In genomic region chr16:96345117-96345516, GRCm38 (mm10) we compare ENCODE assay signal across 8 mouse cellular contexts.
DNase-seq lines count a peak whose midpoint lies in the region; ATAC-seq lines count a peak whose summit lies in the region.

No protein-coding gene starts in this region.

- peaks cover 11% of the 10 kb centered on the region; the same call in 1 of the 2 replicates for H3K4me1 ChIP-seq in hindbrain, embryonic 15.5 days (replicated peaks)

- H3K36me3 ChIP-seq in hindbrain, embryonic 15.5 days: no peaks in the 10 kb centered on the region

- H3K4me2 ChIP-seq in hindbrain, embryonic 15.5 days: no peak overlapping the region

- WGBS in hindbrain, embryonic 15.5 days: 5% methylated on average over 10 of the region's 10 CpGs

- H3K27ac ChIP-seq in hindbrain, embryonic 15.5 days (replicated peaks): no peak overlapping the region

- H3K9ac ChIP-seq in hindbrain, embryonic 15.5 days: no peak overlapping the region

- H3K27me3 ChIP-seq in hindbrain, embryonic 15.5 days: no peaks in the 10 kb centered on the region

- no peaks in the 10 kb centered on the region for H3K9me3 ChIP-seq in hindbrain, embryonic 15.5 days

- peak; percentile 71 for ATAC-seq in hindbrain, embryonic 15.5 days (ENCODE audit: low FRiP score, low read depth)
- ATAC-seq in megakaryocyte progenitor cell, adult 5-6 weeks (replicated peaks; ENCODE audit: poor library complexity): peak; percentile 97

- no peak overlapping the region for H3K4me3 ChIP-seq in hindbrain, embryonic 15.5 days

- DNase-seq in T-cell, adult 2 months (ENCODE audit: low spot score): peak; percentile 59
- DNase-seq in cerebellum, postnatal 10 days: peak; percentile 93 to 94
- DNase-seq in frontal cortex, postnatal 25 days (ENCODE audit: low spot score in 2 of 2): peak; percentile 77 to 78
- peak; percentile 68 for DNase-seq in left cerebral cortex, adult 11 months (ENCODE audit: low spot score)
- DNase-seq in right cerebral cortex, postnatal 10 days (ENCODE audit: low spot score in 2 of 2): peak; percentile 90 to 94
- peak; percentile 49 to 69 for DNase-seq in urinary bladder, postnatal 36 days (ENCODE audit: low spot score in 2 of 2)
